Mouse (Mus musculus) stomach, postnatal 0 days (tissue): ENCODE measurements at regions not wholly inside any gene's neighbourhood (a gene's known extent, or its start where the extent isn't known, plus 50 kb on each side); places are given as distances from the start of the nearest gene placed in this dataset.

Experiments used
- CTCF ChIP-seq: IDR thresholded peaks from 2 replicates; pipeline ENCODE4 v1.5.1; 2016; ENCODE audit warnings: antibody characterized with exemption, low read depth, mild to moderate bottlenecking, moderate library complexity
- EP300 ChIP-seq: optimal IDR thresholded peaks from 2 replicates; pipeline ENCODE3; 2016; ENCODE audit warnings: antibody characterized with exemption

DNA sequence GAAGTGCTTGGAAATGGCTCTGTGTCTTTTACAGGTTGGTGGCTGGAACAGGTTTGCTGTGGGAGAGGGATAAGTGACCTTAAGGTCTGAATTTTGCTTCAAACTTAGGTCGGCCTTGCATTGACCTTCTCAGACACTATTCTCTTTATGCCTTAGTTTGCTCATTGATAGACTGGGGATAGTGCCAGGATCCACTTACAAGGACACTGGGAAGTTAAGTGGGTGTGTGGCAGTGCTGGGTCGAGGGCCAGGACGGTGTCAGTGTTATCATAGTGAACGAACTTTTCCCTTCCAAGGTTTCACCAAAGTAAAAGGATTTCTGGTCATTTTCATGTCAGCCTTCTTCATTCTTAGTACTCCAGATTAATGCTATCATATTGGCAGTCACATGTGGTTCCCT, 156.3 kb upstream of the Slc24a3 start:
- TF ChIP-seq EP300 (no peak), CTCF (no peak)
